Mouse (Mus musculus) embryonic facial prominence, embryonic 11.5 days (tissue): ENCODE measurements at regions not wholly inside any gene's neighbourhood (a gene's known extent, or its start where the extent isn't known, plus 50 kb on each side); places are given as distances from the start of the nearest gene placed in this dataset.
A peak's percentile ranks its signal among the peaks of the same experiment; 100 is the strongest.
"Not testable (repeated sequence)": the region's sequence is repeated elsewhere in the genome, so short reads cannot be mapped to it uniquely, and the experiment has no call there.

Source experiments
- ATAC-seq: fragments of 200-750 bp; cut with Nextera tagmentation; replicated peaks from 2 replicates; pipeline ENCODE4 v1.8.0; 2017; ENCODE audit warnings: low read depth; ENCODE audit not compliant: insufficient number of reproducible peaks, low FRiP score, low TSS enrichment
- DNase-seq: peaks from one replicate; pipeline ENCODE4 v3.0.0-alpha.2; 2015; ENCODE audit warnings: low spot score
- H3K27ac ChIP-seq: fragments of 300-500 bp; sonication (generic); replicated peaks from 2 replicates; pipeline ENCODE4 v1.5.1; 2014; ENCODE audit warnings: mild to moderate bottlenecking, low read depth, low read length, control low read depth
- H3K27me3 ChIP-seq: fragments of 300-500 bp; sonication (generic); 2 replicates; pipeline ENCODE4 v1.6.1; 2014; ENCODE audit warnings: mild to moderate bottlenecking, low read length, moderate library complexity, mixed read lengths; ENCODE audit not compliant: control insufficient read depth, insufficient read depth
- H3K36me3 ChIP-seq: fragments of 300-500 bp; sonication (generic); replicated peaks from 2 replicates; pipeline ENCODE4 v1.6.1; 2014; ENCODE audit warnings: low read depth, mild to moderate bottlenecking, low read length, moderate library complexity, mixed read lengths; ENCODE audit not compliant: control insufficient read depth, insufficient read depth
- H3K4me1 ChIP-seq: fragments of 300-500 bp; sonication (generic); 2 replicates; pipeline ENCODE4 v1.6.1; 2014; ENCODE audit warnings: low read length, mixed read lengths; ENCODE audit not compliant: control insufficient read depth, insufficient read depth
- H3K4me2 ChIP-seq: fragments of 300-500 bp; sonication (generic); 2 replicates; pipeline ENCODE4 v1.6.1; 2014; ENCODE audit warnings: low read depth, mild to moderate bottlenecking, control low read depth, low read length, moderate library complexity
- H3K4me3 ChIP-seq: fragments of 300-500 bp; sonication (generic); 2 replicates; pipeline ENCODE4 v1.5.1; 2014; ENCODE audit warnings: low read depth, low read length, control low read depth
- H3K9ac ChIP-seq: fragments of 300-500 bp; sonication (generic); replicated peaks from 2 replicates; pipeline ENCODE4 v1.6.1; 2014; ENCODE audit warnings: mild to moderate bottlenecking, control low read depth, low read length
- H3K9me3 ChIP-seq: fragments of 300-500 bp; sonication (generic); replicated peaks from 2 replicates; pipeline ENCODE4 v1.6.1; 2016; ENCODE audit warnings: mild to moderate bottlenecking, low read length, inconsistent platforms, mixed read lengths; ENCODE audit not compliant: control insufficient read depth
- WGBS: fragments of 180-500 bp; shearing (Covaris S2); extraction: QIAGEN DNeasy Blood & Tissue Kit; methylation state at CpG from one replicate; pipeline ENCODE4 v1.1.7; 2014; 5-methylcytosine and 5-hydroxymethylcytosine counted together

DNA sequence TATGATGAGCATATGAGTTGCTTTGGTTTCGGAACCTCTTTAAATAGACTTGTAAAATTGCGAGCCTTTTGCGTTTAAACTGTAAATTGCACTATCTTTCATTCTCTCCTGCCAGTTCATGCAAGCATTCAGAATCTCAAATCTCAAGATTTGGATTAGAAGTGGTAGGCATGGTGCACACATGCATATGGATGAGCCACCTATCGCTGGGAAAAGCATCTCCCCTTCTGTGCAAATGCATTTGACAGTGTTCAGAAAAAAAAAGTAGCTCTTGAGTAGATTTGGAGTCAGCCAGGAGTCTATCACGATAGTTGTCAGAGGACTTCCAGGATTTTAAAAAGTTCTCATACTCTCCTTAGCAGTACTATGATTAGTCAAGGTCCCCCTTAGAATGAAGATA, 212.5 kb upstream of the Got2 start:
- Histone ChIP-seq H3K4me2 (no peak overlapping the region), H3K27me3 (no peaks in the 10 kb centered on the region), H3K27ac (no peak overlapping the region), H3K4me1 (no peaks in the 10 kb centered on the region), H3K36me3 (no peaks in the 10 kb centered on the region), H3K4me3 (no peak overlapping the region), H3K9me3 (no peaks in the 10 kb centered on the region), H3K9ac (no peak overlapping the region)
- WGBS = 90% methylated on average over 5 of the region's 5 CpGs
- ATAC-seq = no peak
- DNase-seq = no peak

DNA sequence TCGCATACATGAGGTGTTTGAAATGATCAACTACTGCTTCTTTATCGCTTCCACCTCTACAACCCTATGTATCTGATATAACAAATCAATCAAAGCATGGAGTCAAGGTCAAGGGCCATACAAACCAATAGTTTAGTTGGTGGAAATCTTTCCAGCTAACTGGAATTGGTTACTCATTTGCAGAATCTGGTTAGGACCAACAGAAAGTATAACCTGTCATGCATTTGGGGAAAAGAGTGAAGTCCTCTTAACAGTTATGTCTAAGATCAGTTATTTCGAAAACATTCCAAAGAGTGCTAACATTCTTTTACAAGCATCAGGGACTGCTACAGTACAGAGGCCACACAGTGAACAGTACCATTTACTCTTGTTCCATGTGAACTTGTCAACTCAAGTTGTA, 204.6 kb upstream of the Got2 start:
- ATAC-seq (no peak), DNase-seq (no peak)
- Histone ChIP-seq H3K9me3 (no peaks in the 10 kb centered on the region), H3K36me3 (no peaks in the 10 kb centered on the region), H3K4me2 (no peak overlapping the region), H3K9ac (no peak overlapping the region), H3K4me1 (no peaks in the 10 kb centered on the region), H3K4me3 (no peak overlapping the region), H3K27ac (no peak overlapping the region), H3K27me3 (no peaks in the 10 kb centered on the region)
- WGBS = 90% methylated on average over 3 of the region's 3 CpGs

DNA sequence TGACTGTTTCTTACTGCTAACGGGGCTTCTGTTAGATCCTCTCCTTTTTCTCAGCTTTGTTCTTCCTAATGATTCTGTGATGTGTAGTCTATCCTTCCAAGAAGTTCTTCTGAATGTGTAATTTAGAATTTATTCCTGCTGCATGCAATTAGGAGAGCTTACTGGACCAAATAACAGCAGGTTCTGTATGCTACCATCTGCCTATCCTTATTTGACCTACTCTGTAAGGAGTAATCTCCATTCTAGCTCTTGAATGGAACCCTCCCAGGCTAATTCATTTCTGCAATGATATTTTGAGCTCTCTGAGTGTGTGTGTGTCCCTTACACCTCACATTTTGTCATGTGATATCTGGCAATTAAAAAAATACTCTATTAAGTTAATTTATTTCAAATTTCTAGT, 201.9 kb upstream of the Got2 start:
- WGBS = 78% methylated on average over 1 of the region's 1 CpGs
- Histone ChIP-seq H3K4me2 (no peak overlapping the region), H3K9ac (no peak overlapping the region), H3K9me3 (no peaks in the 10 kb centered on the region), H3K27ac (no peak overlapping the region), H3K36me3 (no peaks in the 10 kb centered on the region), H3K4me1 (no peaks in the 10 kb centered on the region), H3K4me3 (no peak overlapping the region), H3K27me3 (no peaks in the 10 kb centered on the region)
- ATAC-seq (no peak), DNase-seq (no peak)

- ATAC-seq (no peak), DNase-seq (no peak)
- H3K4me2 ChIP-seq = no peak overlapping the region
- H3K36me3 ChIP-seq = no peaks in the 10 kb centered on the region
- H3K4me3 ChIP-seq = no peak overlapping the region
- H3K9me3 ChIP-seq = no peaks in the 10 kb centered on the region
- 80% methylated on average over 5 of the region's 5 CpGs for WGBS
- H3K27me3 ChIP-seq = no peaks in the 10 kb centered on the region
- H3K27ac ChIP-seq = no peak overlapping the region
- H3K4me1 ChIP-seq = no peaks in the 10 kb centered on the region
- H3K9ac ChIP-seq = no peak overlapping the region
Observed at GRCm38 (mm10) chr8:96068306-96068705, 180.0 kb upstream of the Got2 start.

GRCm38 (mm10) chr8:96047686-96048085, 159.3 kb upstream of the Got2 start:
- no peak overlapping the region for H3K27ac ChIP-seq
- H3K4me1 ChIP-seq = no peaks in the 10 kb centered on the region
- H3K4me2 ChIP-seq = no peak overlapping the region
- H3K27me3 ChIP-seq = no peaks in the 10 kb centered on the region
- ATAC-seq (no peak), DNase-seq (no peak)
- H3K36me3 ChIP-seq = no peaks in the 10 kb centered on the region
- H3K9ac ChIP-seq = no peak overlapping the region
- no peak overlapping the region for H3K4me3 ChIP-seq
- H3K9me3 ChIP-seq = no peaks in the 10 kb centered on the region
- 75% methylated on average over 3 of the region's 3 CpGs for WGBS

GRCm38 (mm10) chr8:96042335-96042734, 154.0 kb upstream of the Got2 start:
- DNase-seq (no peak), ATAC-seq (no peak)
- Histone ChIP-seq H3K4me3 (no peak overlapping the region), H3K9ac (no peak overlapping the region), H3K27me3 (no peaks in the 10 kb centered on the region), H3K9me3 (no peaks in the 10 kb centered on the region), H3K36me3 (no peaks in the 10 kb centered on the region), H3K4me2 (no peak overlapping the region), H3K27ac (no peak overlapping the region), H3K4me1 (no peaks in the 10 kb centered on the region)
- WGBS = 67% methylated on average over 5 of the region's 5 CpGs

DNA sequence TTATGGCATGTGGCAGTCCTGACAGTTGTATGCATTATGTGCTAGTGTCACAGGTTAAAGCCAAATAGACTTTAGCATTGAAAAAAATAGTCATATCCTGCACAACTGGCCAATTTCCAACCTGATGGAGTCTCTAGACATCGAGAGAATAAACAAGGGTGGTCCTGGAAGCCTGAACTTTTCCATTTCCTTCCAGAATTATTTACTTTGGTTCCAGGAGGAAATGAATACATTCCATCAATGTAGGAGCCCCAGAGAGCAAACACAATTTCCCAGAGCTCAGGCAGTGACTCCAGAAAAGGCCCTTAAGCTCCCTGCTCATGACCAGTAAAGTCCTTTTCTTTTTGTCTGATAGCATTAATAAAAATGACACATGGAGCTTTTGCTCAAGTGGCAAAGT, 151.9 kb upstream of the Got2 start:
- WGBS = 51% methylated on average over 1 of the region's 1 CpGs
- Histone ChIP-seq H3K9me3 (no peaks in the 10 kb centered on the region), H3K36me3 (no peaks in the 10 kb centered on the region), H3K4me3 (no peak overlapping the region), H3K4me1 (no peaks in the 10 kb centered on the region), H3K27ac (no peak overlapping the region), H3K9ac (no peak overlapping the region), H3K27me3 (no peaks in the 10 kb centered on the region), H3K4me2 (no peak overlapping the region)
- no peak for DNase-seq
- no peak for ATAC-seq

- DNase-seq, ATAC-seq, H3K36me3 ChIP-seq, H3K4me3 ChIP-seq, H3K9me3 ChIP-seq, H3K4me2 ChIP-seq, H3K9ac ChIP-seq, H3K4me1 ChIP-seq, H3K27me3 ChIP-seq, H3K27ac ChIP-seq: not testable (repeated sequence)
- 89% methylated on average over 3 of the region's 3 CpGs for WGBS
Observed at GRCm38 (mm10) chr8:96018742-96019141, 130.4 kb upstream of the Got2 start.

- DNase-seq (peak; percentile 15), ATAC-seq (no peak)
- Histone ChIP-seq H3K4me3 (no peak overlapping the region), H3K9me3 (no peaks in the 10 kb centered on the region), H3K9ac (no peak overlapping the region), H3K4me2 (no peak overlapping the region), H3K4me1 (no peaks in the 10 kb centered on the region), H3K36me3 (no peaks in the 10 kb centered on the region), H3K27ac (no peak overlapping the region), H3K27me3 (no peaks in the 10 kb centered on the region)
- WGBS = 96% methylated on average over 1 of the region's 1 CpGs
Observed at GRCm38 (mm10) chr8:96012002-96012401, 123.7 kb upstream of the Got2 start.
